Mouse (Mus musculus): ENCODE data around the gene Phf11c. TPM values are rescaled to one million over a fixed set of nuclear protein-coding genes. Genes with fewer than 3 reads are reported as not detected.
"Not testable (repeated sequence)": the region's sequence is repeated elsewhere in the genome, so short reads cannot be mapped to it uniquely, and the experiment has no call there.

Gene Phf11c
- polyA plus RNA-seq, 1 experiment from 2014 or later = 0.23 TPM

DNA sequence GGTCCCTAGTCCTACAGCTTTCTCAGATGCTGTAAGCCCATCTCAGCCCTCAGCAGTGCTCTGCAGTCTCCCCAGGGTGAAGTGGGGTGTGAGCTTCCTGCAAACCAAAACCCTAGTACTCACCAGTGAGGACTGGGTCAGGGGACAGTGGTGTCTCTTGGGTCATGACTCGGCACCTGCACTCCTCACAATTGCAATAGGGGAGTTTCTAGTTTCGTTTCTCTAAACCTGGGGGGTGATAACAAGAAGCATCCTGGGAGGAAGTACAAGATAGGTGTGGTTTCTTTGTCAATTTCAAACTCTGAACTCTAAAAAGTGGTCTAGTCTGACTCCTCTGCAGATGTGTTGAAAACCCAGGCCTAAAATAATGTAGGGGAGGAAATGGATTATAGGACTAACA, 1.8 kb upstream of the Phf11c start:
- WGBS = 89% methylated on average over 2 of the region's 2 CpGs
- H3K9ac ChIP-seq (replicated peaks) = no peak overlapping the region

DNA sequence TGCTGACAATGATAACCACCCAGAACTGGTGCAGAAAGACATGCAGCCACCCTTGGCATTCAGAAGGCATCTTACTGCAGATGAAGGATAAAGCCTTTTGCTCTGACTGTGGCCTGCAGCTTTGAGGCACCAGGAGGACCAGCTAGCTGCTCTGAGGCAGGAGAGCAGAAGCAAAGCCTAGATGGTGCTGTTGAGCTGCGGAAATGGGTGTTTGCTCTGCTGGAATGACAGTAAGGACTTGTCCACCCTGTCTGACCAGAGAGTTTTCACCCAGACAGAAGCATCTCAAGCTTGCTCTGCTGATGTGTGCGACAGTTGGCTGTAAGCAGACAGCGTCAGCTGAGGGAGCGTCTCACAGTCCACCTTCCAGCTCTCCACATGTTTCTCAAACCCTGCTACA, 5.0 kb downstream of the Phf11c start:
- not testable (repeated sequence) for H3K27ac ChIP-seq (replicated peaks); H3K9ac ChIP-seq (replicated peaks); H3K27me3 ChIP-seq (replicated peaks); H3K4me2 ChIP-seq; H3K4me3 ChIP-seq (replicated peaks); H3K36me3 ChIP-seq; ATAC-seq (ENCODE audit: low FRiP score); H3K9me3 ChIP-seq (replicated peaks); H3K4me1 ChIP-seq
- WGBS = 60% methylated on average over 4 of the region's 4 CpGs

More for the DNA sequence above, 1.8 kb upstream of the Phf11c start:
- Histone ChIP-seq H3K4me1 (no peaks in the 10 kb centered on the region), H3K27ac (replicated peaks) (no peak overlapping the region), H3K4me3 (replicated peaks) (no peak overlapping the region), H3K4me2 (no peak overlapping the region), H3K9me3 (replicated peaks) (no peaks in the 10 kb centered on the region), H3K36me3 (no peaks in the 10 kb centered on the region), H3K27me3 (replicated peaks) (no peaks in the 10 kb centered on the region)
- no peak for ATAC-seq (ENCODE audit: low FRiP score)

DNA sequence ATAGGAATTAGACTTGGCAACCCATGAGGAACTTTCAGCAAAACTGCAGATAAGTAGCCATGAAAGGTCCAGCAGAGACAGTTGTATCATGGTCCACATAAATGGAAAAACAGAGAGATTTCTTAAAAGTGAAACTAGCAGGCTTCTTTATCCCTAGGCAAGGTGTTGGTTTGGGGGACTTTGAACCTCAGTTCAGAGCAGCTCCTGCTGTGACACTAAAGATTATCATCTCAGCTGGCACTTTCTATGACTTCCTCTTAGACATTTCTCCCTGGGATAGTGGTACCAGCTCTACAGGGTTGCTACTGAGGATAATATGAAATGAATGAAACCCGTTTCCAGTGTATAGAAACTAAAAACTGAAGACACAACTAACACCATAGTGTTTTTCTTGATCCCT, 5.6 kb downstream of the Phf11c start:
- Histone ChIP-seq H3K4me2 (no peak overlapping the region), H3K4me1 (no peaks in the 10 kb centered on the region), H3K27me3 (replicated peaks) (no peaks in the 10 kb centered on the region), H3K9ac (replicated peaks) (no peak overlapping the region), H3K4me3 (replicated peaks) (no peak overlapping the region), H3K27ac (replicated peaks) (no peak overlapping the region), H3K36me3 (no peaks in the 10 kb centered on the region), H3K9me3 (replicated peaks) (no peaks in the 10 kb centered on the region)
- no peak for ATAC-seq (ENCODE audit: low FRiP score)
- WGBS = 76% methylated on average over 1 of the region's 1 CpGs

DNA sequence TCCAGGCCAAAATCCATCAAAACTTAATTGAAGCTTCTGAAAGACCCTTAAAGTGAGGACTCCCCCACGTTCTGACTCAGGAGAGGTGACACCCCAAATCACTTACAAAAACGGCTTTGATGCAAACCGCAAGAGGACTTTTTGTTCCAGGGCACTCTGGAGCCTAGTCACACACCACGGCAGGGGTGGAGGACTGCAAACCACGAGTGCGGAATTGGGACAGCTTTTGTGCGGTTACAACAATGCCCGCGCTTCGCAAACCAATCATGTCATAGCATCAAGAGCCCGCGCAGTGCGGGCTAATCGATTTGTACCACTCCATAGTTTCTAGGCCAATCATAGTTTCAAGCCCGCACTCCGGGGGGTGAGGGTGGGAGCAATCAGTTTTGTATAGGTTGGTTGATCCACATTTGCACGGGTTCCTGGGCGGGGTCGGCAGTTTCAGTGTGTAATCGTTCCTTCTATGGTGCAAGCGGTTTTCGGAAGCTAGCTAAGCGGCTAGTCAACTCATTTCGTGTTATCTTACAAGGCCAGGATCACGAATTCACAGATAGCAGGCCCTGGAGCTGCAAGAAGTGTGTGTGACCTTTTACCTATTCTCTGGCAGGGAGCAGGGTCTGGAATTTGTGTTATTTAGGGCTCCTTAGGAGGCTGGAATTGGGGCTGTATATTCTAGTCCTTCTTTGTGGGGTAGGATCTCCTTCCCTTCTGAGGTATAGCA, 24.7 kb downstream of the Phf11c start:
- no peak overlapping the region for H3K27ac ChIP-seq (replicated peaks)
- no peak for ATAC-seq (ENCODE audit: low FRiP score)
- H3K4me2 ChIP-seq = no peak overlapping the region
- WGBS = 93% methylated on average over 25 of the region's 25 CpGs
- no peak overlapping the region for H3K4me3 ChIP-seq (replicated peaks)
- H3K4me1 ChIP-seq = no peaks in the 10 kb centered on the region
- no peak overlapping the region for H3K9ac ChIP-seq (replicated peaks)
- peaks cover 7% of the 10 kb centered on the region; the same call in 1 of the 2 replicates for H3K9me3 ChIP-seq (replicated peaks)
- no peaks in the 10 kb centered on the region for H3K27me3 ChIP-seq (replicated peaks)
- no peaks in the 10 kb centered on the region for H3K36me3 ChIP-seq

DNA sequence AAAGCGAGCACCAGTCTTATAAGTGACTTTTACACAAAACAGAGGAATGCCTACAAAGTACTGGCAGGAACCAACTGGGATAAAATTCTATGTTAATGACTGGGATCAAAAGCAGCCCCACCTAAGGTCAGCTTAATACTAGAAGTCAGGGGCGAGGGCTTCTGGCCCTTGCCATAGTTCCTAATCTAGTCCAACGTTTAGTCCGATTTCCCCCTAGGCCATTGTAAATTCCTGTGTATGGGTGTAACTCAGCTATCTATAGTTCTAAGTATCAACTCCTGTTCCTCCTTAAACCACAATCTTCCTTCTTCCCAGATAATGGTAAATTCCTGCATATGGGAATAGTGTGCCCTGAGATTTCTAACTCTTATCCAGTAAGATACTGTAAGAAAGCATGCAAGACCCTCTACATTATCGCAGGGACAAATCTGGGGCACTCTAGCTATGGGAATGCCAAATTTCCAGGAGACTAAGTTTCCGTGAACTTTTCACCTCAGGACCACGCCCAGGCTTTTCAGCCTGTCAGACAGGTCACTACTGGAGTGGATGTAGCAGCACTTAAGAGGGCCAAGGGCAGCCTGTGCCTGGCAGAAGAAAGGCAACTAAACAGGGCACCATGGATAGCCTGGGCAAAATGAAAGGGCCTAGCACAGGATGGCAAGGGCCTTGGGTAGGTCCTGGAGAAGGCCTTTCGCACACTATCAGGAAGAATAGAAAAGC, 28.6 kb downstream of the Phf11c start:
- no peaks in the 10 kb centered on the region for H3K4me1 ChIP-seq
- peaks cover 3% of the 10 kb centered on the region; the same call in 1 of the 2 replicates for H3K9me3 ChIP-seq (replicated peaks)
- no peaks in the 10 kb centered on the region for H3K27me3 ChIP-seq (replicated peaks)
- H3K4me2 ChIP-seq = no peak overlapping the region
- ATAC-seq (ENCODE audit: low FRiP score) = no peak
- WGBS = 90% methylated on average over 8 of the region's 8 CpGs
- H3K27ac ChIP-seq (replicated peaks) = no peak overlapping the region
- H3K4me3 ChIP-seq (replicated peaks) = no peak overlapping the region
- H3K9ac ChIP-seq (replicated peaks) = no peak overlapping the region
- no peaks in the 10 kb centered on the region for H3K36me3 ChIP-seq

DNA sequence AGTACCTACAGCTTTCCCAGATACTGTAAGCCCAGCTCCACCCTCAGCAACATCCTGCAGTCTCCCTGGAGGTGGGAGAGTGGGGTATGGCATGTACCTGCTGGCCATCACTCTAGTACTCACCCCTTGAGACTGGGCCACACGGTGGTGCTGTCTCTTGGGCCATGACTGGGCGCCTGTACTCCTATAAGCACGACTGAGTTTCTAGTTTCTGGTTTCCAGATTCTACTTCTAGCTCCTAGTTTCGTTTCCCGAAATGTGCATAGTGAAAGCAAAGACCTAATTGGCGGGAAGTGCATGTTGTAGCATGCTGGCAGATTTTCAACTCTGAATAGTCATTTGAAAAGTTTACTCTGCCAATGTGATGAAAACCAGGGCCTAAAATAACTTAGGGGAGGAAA, 29.9 kb downstream of the Phf11c start, which contains the start of gene Phf11d:
TSS of gene Phf11d (minus strand) at position 227 of the 401 bp plus-strand sequence.
- ATAC-seq (ENCODE audit: low FRiP score) = no peak
- H3K27me3 ChIP-seq (replicated peaks) = no peaks in the 10 kb centered on the region
- WGBS = 83% methylated on average over 6 of the region's 6 CpGs
- H3K9ac ChIP-seq (replicated peaks) = no peak within 1 kb of the TSS
- no peak within 1 kb of the TSS for H3K4me3 ChIP-seq (replicated peaks)
- no peaks in the 10 kb centered on the region for H3K9me3 ChIP-seq (replicated peaks)
- H3K27ac ChIP-seq (replicated peaks) = no peak within 1 kb of the TSS
- H3K4me1 ChIP-seq = no peaks in the 10 kb centered on the region
- H3K4me2 ChIP-seq = no peak within 1 kb of the TSS
- no peaks in the 10 kb centered on the region for H3K36me3 ChIP-seq

DNA sequence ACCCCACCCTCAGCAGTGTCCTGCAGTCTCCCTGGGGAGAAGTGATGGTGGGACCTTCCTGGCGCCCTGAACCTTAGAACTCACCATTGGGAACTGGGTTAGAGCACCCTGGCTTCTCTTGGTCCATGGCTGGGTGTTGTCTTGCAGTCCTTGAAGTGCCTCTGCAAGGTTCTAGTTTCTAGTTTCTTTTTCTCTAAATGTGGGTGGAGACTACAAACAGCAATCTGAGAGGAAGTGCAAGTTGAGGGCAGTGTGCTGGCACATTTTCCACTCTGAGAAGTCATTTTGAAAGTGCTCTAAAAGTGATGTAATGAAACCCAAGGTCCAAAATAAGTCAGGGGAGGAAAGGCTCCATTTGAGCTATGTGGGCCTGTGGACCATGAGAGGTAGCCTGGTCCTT, 54.0 kb downstream of the Phf11c start, which contains the start of gene Phf11b:
TSS of gene Phf11b (minus strand) at position 163 of the 400 bp plus-strand sequence.
- H3K9me3 ChIP-seq (replicated peaks); H3K4me2 ChIP-seq; H3K4me1 ChIP-seq; H3K4me3 ChIP-seq (replicated peaks); H3K27ac ChIP-seq (replicated peaks); H3K36me3 ChIP-seq; H3K27me3 ChIP-seq (replicated peaks); H3K9ac ChIP-seq (replicated peaks); ATAC-seq (ENCODE audit: low FRiP score): not testable (repeated sequence)
- WGBS = 77% methylated on average over 1 of the region's 1 CpGs

DNA sequence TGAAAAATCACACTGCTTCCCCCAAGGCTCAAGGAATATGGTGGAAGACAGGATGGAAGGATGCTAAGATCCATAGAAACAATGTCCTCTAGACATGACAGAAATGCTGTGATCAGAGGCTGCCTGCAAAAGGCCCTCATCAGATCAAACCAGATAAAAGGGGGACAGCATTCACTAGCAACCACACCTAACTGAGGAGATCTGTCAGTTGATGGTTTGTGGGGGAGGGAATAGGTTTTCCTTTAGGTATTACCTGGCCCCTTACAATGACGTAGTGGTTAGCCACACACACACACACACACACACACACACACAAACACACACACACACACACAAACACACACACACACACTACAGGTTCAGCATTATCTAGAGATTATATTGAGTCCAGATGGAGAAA, 55.6 kb downstream of the Phf11c start:
- Histone ChIP-seq H3K27me3 (replicated peaks) (no peaks in the 10 kb centered on the region), H3K9ac (replicated peaks) (no peak overlapping the region), H3K36me3 (no peaks in the 10 kb centered on the region), H3K9me3 (replicated peaks) (no peaks in the 10 kb centered on the region), H3K27ac (replicated peaks) (no peak overlapping the region), H3K4me3 (replicated peaks) (no peak overlapping the region), H3K4me2 (no peak overlapping the region), H3K4me1 (no peaks in the 10 kb centered on the region)
- ATAC-seq (ENCODE audit: low FRiP score) = no peak
- 100% methylated on average over 1 of the region's 1 CpGs for WGBS

DNA sequence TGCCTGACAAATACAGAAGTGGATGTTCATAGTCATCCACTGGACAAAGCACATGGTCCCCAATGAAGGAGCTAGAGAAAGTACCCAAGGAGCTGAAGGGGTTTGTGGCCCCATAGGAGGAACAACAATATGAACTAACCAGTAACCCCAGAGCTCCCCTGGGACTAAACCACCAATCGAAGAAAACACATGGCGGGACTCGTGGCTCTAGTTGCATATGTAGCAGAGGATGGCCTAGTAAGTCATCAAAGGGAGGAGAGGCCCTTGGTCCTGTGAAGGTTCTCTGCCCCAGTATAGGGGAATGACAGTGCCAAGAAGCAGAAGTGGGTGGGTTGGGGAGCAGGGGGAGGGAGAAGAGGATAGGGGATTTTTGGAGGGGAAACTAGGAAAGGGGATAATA, 59.1 kb downstream of the Phf11c start:
- not testable (repeated sequence) for H3K27me3 ChIP-seq (replicated peaks); H3K4me1 ChIP-seq; H3K9me3 ChIP-seq (replicated peaks); H3K9ac ChIP-seq (replicated peaks); H3K4me2 ChIP-seq; H3K4me3 ChIP-seq (replicated peaks); H3K27ac ChIP-seq (replicated peaks); ATAC-seq (ENCODE audit: low FRiP score); H3K36me3 ChIP-seq
- WGBS = 88% methylated on average over 3 of the region's 3 CpGs

Other genes starting within 250 kb of the Phf11c start
- gene Gm5142, start 216.6 kb downstream of the Phf11c start, polyA plus RNA-seq (2015; fragmentation: Nextera tagmentation; extraction: Ambion mirVana) = not detected in 2 replicates
- 40.5 and 43.2 TPM in 2 replicates for gene Rcbtb1, start 194.2 kb downstream of the Phf11c start, polyA plus RNA-seq (2015; fragmentation: Nextera tagmentation; extraction: Ambion mirVana)
- not detected in 2 replicates for gene Gm6904, start 135.2 kb downstream of the Phf11c start, polyA plus RNA-seq (2015; fragmentation: Nextera tagmentation; extraction: Ambion mirVana)
- 0.14 TPM in 1 of 2 replicates, not detected in the other for gene Phf11a, start 97.9 kb downstream of the Phf11c start, polyA plus RNA-seq (2015; fragmentation: Nextera tagmentation; extraction: Ambion mirVana)
- 0.42 and 1.4 TPM in 2 replicates for gene Phf11b, start 54.0 kb downstream of the Phf11c start, polyA plus RNA-seq (2015; fragmentation: Nextera tagmentation; extraction: Ambion mirVana)
- gene Phf11d, start 29.9 kb downstream of the Phf11c start, polyA plus RNA-seq (2015; fragmentation: Nextera tagmentation; extraction: Ambion mirVana) = 0.50 and 1.3 TPM in 2 replicates
- 3.9 and 7.1 TPM in 2 replicates for gene Setdb2, start 45.5 kb upstream of the Phf11c start, polyA plus RNA-seq (2015; fragmentation: Nextera tagmentation; extraction: Ambion mirVana)
- gene Cab39l, start 45.6 kb upstream of the Phf11c start, polyA plus RNA-seq (2015; fragmentation: Nextera tagmentation; extraction: Ambion mirVana) = 19.8 and 25.1 TPM in 2 replicates
- gene Cdadc1, start 202.6 kb upstream of the Phf11c start, polyA plus RNA-seq (2015; fragmentation: Nextera tagmentation; extraction: Ambion mirVana) = 31.1 and 37.6 TPM in 2 replicates
- 6.0 and 12.5 TPM in 2 replicates for gene Shisa2, start 229.9 kb upstream of the Phf11c start, polyA plus RNA-seq (2015; fragmentation: Nextera tagmentation; extraction: Ambion mirVana)